Mouse (Mus musculus) right cerebral cortex, adult 2 months (tissue): ENCODE measurements around the gene Ehmt2.
A peak's percentile ranks its signal among the peaks of the same experiment; 100 is the strongest.
"Not testable (repeated sequence)": the region's sequence is repeated elsewhere in the genome, so short reads cannot be mapped to it uniquely, and the experiment has no call there.

Source experiments
- DNase-seq, 2 experiments: peaks; one replicate each; pipeline ENCODE4 v3.0.0; 2021 to 2022; ENCODE audit warnings: low spot score in 2 of 2

Gene Ehmt2

DNA sequence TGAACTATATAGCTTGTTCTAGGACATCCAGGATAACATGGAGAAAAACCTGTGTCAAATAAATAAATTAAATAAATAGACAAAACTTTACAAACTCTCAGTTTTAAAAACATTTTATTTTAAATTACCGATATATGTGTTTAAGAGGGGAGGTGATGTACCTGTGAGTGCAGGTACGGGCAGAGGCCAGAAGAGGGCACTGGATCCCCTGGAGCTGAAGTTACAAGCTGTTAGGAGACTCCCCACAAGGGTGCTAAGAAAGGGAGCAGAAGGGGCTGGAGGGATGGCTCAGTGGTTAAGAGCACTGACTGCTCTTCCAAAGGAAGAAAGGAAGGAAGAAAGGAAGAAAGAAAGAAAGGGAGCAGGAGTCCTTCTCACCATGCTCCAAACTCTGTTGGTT, 6.9 kb upstream of the Ehmt2 start:
- no peak for DNase-seq

- no peak for DNase-seq
Observed at GRCm38 (mm10) chr17:34893072-34893824, 5.0 kb upstream of the Ehmt2 start.

- DNase-seq = peak; percentile 88 to 89
Observed at GRCm38 (mm10) chr17:34894074-34894597, 4.1 kb upstream of the Ehmt2 start.

- peak; percentile 29 to 52 for DNase-seq
Observed at GRCm38 (mm10) chr17:34894801-34895530, 3.3 kb upstream of the Ehmt2 start.

DNA sequence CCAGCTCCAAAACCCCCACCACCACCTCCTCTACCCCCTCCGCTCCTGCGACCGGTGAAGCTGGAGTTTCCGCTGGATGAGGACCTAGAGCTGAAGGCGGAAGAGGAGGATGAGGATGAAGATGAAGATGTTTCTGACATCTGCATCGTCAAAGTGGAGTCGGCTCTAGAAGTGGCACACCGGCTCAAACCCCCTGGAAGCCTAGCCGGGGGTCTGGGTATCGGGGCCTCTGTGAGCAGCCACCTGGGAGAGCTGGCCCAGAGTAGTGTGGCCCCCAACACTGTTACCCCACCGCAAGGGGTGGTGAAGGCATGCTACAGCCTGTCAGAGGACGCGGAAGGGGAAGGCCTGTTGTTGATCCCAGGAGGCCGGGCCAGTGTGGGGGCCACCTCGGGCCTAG, 2.5 kb upstream of the Ehmt2 start:
- DNase-seq = no peak

GRCm38 (mm10) chr17:34896366-34896765, 1.9 kb upstream of the Ehmt2 start:
- DNase-seq = no peak

DNA sequence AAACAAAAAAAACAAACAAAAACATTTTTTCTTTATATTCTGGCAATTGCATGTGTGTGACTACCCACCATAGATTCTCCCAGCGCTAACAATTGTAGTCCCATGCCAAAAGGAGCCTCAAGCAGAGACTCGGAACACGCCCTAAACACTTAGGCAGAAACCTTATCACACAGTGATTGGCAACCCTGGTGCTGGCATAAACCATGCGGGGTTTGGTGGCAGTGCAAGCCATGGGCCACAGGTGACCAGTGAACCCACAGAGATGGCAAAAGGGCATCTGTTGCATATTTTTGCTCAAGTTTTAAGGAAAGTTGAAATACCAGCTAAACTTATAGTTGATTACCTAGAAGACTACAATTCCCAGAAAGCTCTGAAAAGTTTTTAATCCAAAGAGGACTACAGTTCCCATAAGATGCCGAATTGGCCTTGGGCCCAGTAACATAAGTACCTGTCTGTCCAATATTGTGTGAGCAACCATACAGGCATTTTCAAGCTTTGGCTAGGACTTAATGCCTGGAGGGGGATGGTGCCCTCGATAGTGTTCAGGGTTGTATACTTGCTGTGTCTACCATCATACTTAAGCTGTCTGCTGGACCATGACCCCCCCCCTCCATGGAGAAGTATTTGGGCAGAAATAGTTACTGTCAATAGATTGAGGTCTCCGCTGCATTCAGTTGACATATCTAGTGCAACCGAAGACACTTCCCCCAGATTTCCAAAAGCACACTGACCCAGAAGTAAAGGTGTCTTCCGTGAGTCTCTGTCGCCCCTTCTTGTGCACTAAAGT, 703 bp upstream of the Ehmt2 start:
- peak; percentile 56 to 67 for DNase-seq

- no peak for DNase-seq
Observed at GRCm38 (mm10) chr17:34898706-34899052, 410 bp downstream of the Ehmt2 start.

GRCm38 (mm10) chr17:34899053-34899889, 1.0 kb downstream of the Ehmt2 start:
- DNase-seq = peak; percentile 18 to 25

- no peak for DNase-seq
Observed at GRCm38 (mm10) chr17:34899890-34900243, 1.6 kb downstream of the Ehmt2 start.

- not testable (repeated sequence) for DNase-seq
Observed at GRCm38 (mm10) chr17:34900826-34901225, 2.6 kb downstream of the Ehmt2 start.

- not testable (repeated sequence) for DNase-seq
Observed at GRCm38 (mm10) chr17:34901948-34902347, 3.7 kb downstream of the Ehmt2 start.

DNA sequence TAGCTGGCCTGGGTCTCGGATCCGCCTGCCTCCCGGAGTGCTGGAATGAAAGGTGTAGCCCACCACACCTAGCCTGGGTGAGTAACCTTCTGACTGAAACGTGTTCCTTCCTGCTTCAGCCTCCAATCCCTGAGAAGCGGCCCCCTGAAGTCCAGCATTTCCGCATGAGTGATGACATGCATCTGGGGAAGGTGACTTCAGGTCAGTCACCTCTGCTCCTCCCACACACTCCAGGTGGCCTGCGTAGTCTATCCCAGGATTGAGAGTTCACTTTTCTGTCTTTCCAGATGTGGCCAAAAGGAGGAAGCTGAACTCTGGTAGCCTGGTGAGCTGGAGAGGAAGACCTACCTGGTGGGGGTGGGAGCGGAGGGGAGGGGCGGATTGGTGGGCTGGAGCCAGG, 4.6 kb downstream of the Ehmt2 start:
- DNase-seq = no peak

DNA sequence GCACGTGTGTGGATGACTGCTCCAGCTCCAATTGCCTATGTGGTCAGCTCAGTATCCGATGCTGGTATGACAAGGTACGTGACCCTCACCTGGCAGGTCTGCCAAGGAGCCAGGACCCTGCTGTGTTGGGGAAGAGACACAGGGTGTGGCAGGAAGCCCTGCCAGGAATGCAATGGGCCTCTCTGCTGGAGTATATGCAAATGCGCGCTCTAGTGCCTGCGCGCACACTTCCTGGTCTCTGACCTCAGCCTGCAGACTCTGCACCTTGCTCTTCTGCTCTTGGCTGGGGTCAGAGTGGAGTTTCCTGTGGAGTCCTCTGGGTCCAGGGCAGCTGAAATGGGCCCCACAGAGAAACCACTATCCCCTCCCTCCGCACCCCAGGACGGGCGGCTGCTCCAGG, 12.7 kb downstream of the Ehmt2 start:
- DNase-seq = no peak

DNA sequence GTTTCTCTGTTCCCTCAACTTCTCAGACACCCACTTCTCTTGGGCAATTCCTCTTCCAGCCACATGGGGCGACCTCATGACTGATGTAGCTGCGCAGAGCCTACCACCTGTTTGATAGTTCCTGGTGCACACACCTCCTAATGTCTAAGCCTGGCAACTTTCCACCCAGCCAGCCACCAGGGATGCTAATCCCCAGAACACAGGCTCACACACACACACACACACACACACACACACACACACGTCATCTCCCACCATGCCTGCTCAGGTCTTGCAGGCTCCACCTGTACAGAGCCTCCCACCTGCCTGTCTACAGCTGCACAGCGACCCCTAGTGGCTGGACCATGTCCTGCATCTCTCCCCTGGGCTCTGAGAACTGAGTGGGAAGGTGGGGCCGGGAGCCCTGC, 13.7 kb downstream of the Ehmt2 start:
- DNase-seq = peak; percentile 56 to 60

GRCm38 (mm10) chr17:34913930-34914665, 15.8 kb downstream of the Ehmt2 start, which contains the start of gene Slc44a4:
TSS of gene Slc44a4 (plus strand) at chr17:34914466.
- no peak for DNase-seq

DNA sequence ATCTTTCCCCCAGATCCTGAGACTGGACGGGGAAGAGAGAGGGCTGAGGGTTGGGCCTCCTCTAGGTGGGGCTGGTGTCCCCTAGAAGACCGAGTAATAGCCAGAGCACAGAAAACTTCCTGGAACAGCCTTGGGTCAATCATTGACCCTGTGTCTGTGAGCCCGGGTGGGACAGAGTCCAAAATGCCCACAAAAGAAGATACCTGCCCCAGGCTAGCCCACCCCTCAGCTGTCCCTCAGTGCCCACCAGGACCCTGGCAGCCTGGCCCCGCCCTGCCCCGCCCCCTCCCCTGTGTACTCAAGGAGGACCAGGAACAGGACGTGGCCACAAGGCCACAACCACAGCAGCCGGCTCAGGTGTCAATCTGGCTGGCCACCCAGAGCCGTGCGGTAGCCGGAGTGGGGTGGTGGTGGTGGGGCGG, 17.2 kb downstream of the Ehmt2 start:
- DNase-seq = no peak

DNA sequence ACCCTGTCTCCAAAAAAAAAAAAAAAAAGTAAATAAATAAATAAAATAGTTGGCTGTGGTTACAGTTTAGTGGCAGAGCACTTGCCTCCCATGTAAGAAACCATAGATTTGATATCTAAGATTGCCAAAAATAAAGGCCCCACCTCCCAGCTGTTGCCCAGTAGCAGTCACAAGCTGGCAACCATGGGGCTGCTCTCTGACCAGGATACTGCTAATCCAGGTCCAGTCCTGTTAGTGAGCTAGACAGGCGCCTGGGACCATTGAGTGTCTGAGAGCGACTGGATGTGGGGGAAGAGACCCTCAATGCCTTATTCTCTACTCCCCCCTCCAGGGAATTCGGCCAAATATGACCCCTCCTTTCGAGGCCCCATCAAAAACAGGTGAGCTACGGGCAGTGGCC, 18.0 kb downstream of the Ehmt2 start:
- no peak for DNase-seq

GRCm38 (mm10) chr17:34917188-34917587, 18.9 kb downstream of the Ehmt2 start:
- no peak for DNase-seq

- DNase-seq = no peak
Observed at GRCm38 (mm10) chr17:34922939-34923338, 24.7 kb downstream of the Ehmt2 start.

GRCm38 (mm10) chr17:34924258-34924657, 26.0 kb downstream of the Ehmt2 start:
- no peak for DNase-seq
